Mouse (Mus musculus) adrenal gland, postnatal 4 days (tissue): ENCODE results near the gene Rab27a. TPM values are rescaled to one million over a fixed set of nuclear protein-coding genes. Genes with fewer than 3 reads are reported as not detected.

Source experiments
- microRNA-seq: library from miRNA; unstranded; fragments of <30 nt; microRNA quantifications from one replicate; pipeline ENCODE4 v1.2.0, GENCODE M21; 2021
- total RNA-seq, 2 experiments: library from RNA; stranded (reverse); gene quantifications; 2 replicates each; pipeline ENCODE4 v1.2.3; 2021

Rab27a gene
- total RNA-seq, 2 experiments from 2014 or later = 47.4 to 49.5 TPM

Small RNA genes lying within 50 kb of the gene (microRNA-seq; reads per million reads assigned to microRNA genes)
- not detected for gene Gm27353

Other genes starting within 250 kb of the Rab27a start
- 1 to 10 TPM; 1.5 to 2.0 TPM for gene Prtg, start 238.0 kb upstream of the Rab27a start, total RNA-seq
- 1 to 10 TPM; 7.4 to 7.7 TPM for gene Pygo1, start 119.2 kb upstream of the Rab27a start, total RNA-seq
- gene Dyx1c1, start 86.1 kb upstream of the Rab27a start, total RNA-seq = 1 to 10 TPM; 1.7 to 1.8 TPM
- not detected for gene Gm44503, start 86.0 kb upstream of the Rab27a start, total RNA-seq
- gene Ccpg1os, start 59.5 kb upstream of the Rab27a start, total RNA-seq = 10 to 100 TPM; 14.1 to 15.1 TPM
- 10 to 100 TPM; 81.5 to 91.7 TPM for gene Ccpg1, start 59.4 kb upstream of the Rab27a start, total RNA-seq
- 10 to 100 TPM; 18.8 to 20.4 TPM for gene Pigb, start 4.5 kb upstream of the Rab27a start, total RNA-seq
- gene Khdc3, start 57.0 kb downstream of the Rab27a start, total RNA-seq = 1 to 10 TPM; 1.3 to 1.5 TPM
- not detected for gene Gm20509, start 57.6 kb downstream of the Rab27a start, total RNA-seq
- 10 to 100 TPM; 71.7 to 73.9 TPM for gene Rsl24d1, start 68.6 kb downstream of the Rab27a start, total RNA-seq